Mouse (Mus musculus) layer of hippocampus, adult 9-11 months (tissue): Measurements from ENCODE around the gene Gm49416.
"Not testable (repeated sequence)": the region's sequence is repeated elsewhere in the genome, so short reads cannot be mapped to it uniquely, and the experiment has no call there.

Experiments
- DNase-seq: peaks from one replicate; pipeline ENCODE4 v3.0.0; 2022

The Gm49416 gene

DNA sequence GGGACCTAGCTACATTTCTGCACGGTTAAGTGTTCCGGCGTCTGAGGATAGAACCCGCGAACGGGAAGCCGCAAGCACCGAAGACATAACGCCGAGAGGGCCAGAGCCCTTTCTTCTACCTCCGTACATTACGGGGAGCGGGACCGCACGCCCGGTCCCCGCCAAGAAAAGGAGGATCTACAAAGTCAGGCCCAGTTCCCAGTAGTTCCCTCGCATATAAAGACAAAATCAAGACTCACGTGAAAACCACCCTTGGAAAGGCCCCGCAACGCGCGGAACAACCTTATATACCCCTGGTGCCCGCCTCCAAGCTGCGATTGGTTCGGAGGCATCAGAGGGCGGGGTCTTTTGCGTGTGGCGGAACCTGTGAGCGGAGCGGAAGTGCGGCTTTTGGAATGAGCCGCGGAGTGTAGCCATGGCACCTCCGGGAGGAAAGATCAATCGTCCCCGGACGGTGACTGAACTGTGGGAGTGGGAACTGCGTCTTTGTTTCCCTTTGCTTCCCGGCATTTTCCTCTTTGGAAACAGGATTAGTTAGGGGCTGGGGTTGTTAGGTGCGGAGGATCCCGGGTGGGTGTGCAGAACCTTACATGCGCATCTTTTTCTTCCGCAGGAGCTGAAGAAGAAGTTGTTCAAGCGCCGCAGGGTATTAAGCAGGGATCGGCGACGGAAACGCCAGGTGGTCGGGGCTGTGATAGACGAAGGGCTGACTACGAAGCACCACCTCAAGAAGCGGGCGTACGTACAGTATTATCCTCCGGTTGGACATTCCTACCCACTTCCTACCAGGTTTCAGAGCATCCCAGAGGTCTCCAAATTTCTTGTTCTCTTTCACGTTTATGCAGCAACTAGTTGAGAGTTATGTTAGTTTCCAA lies at the start of gene Gm49416, which contains the start of gene 1810009A15Rik:
Gm49416 (plus strand) TSS at position 416 of the 875 bp plus-strand sequence.
1810009A15Rik (plus strand) TSS at position 343 of the 875 bp plus-strand sequence.
- DNase-seq: peak; percentile 94

DNA sequence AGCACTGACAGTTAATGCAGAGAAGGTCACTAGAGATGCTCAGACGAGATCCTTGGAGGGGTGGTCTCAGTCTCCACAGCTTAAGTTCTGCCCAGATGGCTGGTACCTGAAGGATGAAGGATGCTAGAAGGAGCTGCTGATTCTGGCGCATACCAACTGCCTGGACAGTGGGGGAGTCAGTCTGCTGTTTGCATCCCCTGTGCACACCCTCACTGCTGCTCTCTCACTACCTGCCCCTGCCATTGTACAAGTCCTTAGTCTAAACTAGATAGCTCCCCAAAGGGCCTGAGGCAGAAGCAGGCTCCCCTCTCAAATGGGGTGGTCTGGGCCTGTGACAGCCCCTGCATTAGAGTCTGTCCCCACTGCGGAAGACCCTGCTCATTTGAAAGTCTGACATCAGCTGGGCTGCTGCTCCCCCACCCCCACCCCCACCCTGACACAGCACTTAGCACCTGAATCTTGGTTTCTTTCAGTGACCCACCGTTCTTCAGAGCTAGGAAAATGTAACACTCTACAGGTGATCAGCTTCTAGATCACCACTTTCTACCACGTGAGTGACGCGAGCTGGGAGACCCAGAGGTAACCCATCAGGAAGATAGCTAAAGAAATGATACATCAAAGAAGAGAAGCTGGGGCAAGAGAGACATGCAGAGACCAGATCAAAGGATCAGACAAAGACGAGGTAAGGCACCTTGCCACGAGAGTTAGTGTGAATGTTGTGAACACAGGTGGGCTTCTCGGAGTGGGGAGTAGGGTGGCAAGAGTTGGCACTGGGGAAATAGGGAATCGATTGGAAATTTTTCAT lies 49.4 kb upstream of the Gm49416 start, which contains the start of gene Gng3:
Gng3 (minus strand) TSS at position 92 of the 805 bp plus-strand sequence.
- peak; percentile 85 for DNase-seq

DNA sequence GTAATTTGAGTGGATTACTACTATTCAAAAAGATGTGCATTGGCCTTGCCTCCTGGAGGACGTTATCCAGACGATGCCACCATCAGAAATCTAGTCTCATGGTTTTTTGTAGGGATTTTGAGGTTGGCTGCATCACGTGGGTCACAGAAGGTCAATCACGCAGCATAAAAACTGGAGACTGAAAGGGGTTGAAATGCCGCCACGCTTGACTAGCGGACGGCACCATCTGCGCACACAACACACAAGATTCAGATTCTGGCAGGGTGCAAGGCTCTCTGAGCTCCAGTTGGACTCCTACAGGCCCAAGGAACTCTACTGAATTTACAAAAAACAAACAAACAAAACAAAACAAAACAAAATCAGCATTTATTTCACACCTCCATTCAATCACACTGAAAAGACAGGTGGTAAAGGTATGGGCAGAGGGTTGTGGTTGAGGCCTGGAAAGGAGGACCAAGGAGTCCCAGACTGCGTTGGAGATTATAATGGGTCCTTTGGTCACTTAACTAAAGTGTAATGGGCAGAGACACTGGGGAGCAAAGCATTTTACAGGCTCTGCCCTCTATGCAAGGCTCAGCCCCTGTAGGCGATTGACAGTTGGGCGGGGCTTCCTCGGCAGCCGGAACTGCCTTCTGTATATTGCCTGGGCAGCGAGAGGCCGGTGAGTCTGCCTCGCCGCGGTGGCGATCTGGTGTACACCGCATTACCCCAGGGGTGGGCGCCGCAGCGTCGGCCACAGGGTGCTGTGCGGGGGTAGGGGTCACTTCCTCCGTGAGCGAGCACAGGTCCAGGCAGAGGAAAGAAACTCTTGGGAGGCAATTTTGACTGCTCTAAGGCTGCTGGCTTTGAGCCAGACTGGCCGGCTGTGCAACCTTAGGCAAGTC lies 48.6 kb upstream of the Gm49416 start:
- DNase-seq: peak; percentile 75

DNA sequence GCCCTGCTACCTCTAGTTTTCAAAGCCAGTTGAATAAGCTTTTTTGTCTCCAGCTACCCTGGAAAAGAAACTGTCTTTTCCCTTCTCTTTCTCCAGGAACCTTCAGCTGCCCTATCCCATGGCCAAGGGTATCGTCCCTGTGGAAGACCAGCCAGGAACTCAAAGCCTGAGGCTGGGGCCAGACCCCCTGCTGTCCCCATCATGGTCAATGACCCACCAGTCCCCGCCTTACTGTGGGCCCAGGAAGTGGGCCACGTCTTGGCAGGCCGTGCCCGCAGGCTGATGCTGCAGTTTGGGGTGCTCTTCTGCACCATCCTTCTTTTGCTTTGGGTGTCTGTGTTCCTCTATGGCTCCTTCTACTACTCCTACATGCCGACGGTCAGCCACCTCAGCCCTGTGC lies 47.7 kb upstream of the Gm49416 start:
- DNase-seq: no peak

DNA sequence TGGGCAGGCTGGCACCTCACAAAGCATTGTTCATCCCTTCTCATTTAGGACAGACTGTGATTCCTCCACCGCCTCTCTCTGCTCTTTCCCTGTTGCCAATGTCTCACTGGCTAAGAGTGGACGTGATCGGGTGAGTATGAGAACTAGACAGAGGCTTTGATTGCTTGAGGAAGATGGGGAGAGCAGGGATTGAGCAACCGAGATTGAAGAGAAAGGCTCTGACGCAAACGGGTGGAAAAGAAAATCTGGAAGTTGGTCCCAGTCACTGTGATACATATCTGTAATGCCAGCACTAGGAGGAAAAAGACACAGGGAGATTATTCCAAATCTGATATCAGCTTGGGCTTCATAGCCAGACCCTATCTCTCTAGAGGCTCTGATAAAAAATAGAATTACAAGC lies 45.8 kb upstream of the Gm49416 start:
- DNase-seq: no peak

DNA sequence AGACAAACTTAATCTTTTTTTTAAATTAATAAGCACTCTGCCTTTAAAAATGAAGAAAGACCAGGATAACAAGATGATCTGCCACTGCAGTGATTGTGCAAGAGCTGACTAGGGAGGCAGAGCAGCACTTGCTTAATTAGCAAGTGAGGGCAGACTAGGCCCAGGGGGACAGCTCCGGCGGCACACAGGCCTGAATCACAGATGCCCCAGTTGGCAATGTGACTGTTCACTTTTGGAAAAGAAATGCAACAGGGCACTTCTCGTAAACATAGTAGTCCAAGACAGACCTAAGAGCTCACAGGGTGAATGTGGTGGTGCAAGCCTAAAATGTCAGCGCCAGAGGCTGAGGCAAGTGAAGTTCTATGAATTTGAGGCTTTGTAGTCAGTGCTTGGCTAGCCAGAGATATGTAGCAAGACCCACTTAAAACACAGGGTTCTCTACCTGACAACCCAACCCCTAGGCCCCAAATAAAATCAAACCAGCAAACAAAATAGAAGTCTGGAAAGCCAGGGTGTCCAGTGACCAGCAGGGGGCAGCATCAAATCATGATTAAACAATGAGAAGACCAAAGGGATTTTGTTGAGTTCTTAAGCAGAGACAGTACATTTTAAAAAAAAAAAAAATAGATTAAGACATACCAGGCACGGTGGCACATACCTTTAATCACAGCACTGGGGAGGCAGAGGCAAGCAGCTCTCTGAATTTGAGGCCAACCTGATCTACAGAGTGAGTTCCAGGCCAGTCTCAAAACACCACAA lies 44.2 kb upstream of the Gm49416 start:
- DNase-seq: peak; percentile 59

DNA sequence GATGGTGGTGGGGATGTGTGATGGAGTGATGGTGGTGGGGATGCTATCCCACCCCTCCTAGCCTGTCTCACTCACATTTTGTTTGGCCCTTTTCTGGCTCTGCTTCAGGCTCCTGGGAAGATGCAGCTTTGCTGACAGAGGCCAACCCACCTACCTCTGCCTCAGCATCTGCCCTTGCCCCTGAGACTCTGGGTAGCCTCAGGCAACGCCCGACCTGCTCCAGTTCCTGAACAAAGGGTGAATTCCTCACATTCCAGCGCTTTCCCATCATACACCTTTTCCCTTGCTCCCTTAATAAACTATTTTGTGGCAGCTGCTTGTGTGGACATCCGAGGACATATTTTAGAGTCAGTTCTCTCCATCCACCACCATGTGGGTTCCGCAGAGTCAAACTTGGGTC lies 40.4 kb upstream of the Gm49416 start:
- no peak for DNase-seq

DNA sequence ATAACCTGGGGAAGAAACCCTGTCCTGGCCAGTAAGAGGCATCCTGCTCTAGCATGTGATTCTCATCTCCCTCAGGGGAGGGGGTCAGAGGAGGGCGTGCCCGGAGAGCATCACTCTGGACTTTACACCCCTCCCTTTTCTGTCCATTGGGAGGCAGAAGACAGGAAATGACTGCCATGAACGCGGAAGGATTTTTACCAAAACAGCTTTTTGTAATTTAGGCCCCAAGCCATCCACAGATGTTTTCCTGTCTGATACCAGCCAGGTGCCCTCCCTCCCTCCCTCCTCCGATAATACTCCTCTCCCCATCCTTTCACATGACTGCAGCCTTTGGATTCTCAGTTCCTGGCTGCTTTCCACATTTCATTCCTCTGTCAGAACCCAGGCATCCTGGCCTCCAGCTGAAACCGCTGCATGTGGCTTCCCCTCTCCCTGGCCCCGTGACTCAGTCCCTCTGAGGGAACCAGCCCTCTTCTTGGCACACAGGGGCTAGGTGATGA lies 38.3 kb upstream of the Gm49416 start, which contains the start of gene Lrrn4cl:
Lrrn4cl (plus strand) TSS at position 367 of the 500 bp plus-strand sequence.
- no peak for DNase-seq

DNA sequence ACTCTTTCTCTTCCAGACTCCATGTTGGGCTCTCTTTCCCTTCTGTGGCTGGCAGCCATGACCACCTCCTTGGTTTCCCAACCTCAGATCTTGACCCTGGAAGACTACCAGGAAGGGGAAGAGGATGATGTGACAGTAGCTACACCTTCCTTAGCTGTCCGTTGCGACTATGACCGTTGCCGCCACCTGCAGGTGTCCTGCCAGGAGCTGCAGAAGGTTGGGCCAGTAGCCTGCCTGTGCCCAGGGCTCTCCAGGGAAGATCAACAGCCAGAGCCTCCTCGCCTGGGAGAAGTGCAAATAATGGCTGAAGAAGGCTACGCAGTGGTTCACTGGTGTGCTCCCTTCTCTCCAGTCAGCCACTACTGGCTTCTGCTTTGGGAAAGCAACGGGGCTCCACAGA lies 37.1 kb upstream of the Gm49416 start:
- DNase-seq: no peak

DNA sequence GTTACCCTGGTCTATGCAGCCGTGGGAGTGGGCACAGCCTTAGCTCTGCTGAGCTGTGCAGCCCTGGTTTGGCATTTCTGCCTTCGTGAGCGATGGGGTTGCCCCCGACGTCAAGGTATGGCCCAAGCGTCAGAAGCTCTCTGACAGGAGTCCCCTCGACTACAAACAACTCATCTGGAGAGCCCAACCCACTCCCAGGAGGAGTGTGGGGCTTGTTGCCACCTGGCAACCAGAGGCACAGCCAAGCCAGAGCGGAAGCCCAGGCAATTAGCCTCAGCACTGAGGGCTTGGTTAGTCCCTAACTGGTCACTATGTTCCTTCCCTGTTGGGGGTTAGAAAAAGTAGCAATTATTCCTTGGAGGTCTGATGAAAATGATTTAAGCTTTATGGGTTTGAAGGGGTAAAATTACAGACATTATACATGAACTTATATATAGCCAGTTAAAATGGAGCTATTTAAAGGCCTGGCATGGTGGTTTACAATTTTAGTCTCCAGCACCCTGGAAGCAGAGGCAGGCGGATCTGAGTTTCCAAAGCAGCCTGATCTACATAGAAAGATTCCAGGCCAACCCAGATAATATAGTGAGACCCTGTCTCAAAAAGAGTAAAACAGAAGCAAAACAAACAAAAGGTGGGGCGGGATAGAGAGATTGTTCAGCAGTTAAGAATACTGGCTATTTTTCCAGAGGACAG lies 36.3 kb upstream of the Gm49416 start:
- DNase-seq: no peak

DNA sequence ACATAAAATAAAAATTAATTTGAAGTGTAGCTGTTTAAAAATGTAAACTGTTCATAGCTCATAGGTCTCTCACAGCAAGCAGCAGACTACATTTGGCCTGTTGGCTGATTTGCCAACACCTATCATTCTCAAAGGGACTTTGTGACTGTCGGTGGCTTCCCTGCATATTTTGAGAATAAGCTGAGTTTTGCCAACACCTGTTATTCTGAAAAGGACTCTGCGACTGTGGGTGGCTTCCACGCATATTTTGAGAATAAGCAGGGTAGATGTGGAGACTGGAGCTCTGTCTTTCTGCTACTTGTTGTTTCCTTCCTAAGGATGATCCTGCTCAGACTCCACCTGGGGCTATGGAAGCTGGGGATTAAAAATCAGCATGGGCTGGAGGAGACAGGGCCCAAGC lies 35.6 kb upstream of the Gm49416 start:
- DNase-seq: no peak

DNA sequence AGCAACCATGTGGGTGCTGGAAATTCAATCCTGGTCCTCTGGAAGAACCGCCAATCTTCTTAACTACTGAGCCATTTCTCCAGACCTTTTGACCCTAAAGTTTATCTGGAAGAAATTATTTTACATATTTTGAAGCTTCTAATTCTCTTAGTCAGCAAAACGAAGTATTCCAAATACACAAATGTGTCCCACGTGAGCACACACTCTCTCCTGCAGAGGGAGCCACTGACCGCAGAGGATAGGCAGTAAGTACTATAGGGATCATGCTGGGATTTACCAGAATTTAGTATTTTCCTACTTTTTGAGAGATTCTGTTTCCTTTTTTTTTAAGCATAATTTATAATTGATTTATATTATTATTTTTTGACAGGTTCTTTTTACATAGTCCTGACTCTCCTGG lies 31.0 kb upstream of the Gm49416 start:
- no peak for DNase-seq

DNA sequence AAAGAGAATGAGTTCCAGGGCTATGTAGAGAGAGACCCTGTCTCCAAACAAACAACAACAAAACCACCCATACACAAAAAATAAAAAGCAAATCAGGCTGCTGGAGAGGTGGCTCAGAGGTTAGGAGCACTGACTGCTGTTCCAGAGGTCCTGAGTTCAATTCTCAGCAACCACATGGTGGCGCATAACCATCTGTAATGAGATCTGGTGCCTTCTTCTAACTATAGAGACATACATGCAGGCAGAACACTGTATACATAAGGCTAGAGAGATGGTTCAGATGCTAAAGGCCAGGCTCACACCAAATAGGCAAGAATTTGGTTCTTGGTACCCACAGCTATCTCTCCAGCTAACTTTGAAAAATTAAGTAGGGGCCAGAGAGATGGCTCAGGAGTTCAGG lies 29.7 kb upstream of the Gm49416 start:
- no peak for DNase-seq

DNA sequence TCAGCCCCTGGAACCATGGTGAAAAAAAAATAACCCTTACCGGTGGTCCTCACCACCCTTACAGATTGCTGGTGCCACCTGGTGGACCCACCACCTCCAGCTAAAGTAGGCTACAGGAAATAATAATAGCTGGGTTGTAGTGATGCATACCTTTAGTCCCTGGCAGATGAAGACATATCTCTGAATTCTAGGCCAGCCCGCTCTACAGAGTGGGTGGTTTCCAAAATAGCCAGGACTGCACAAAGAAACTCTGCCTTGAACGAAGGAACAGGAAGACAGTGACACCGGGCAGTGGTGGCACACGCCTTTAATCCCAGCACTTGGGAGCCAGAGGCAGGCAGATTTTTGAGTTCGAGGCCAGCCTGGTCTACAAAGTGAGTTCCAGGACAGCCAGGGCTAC lies 24.5 kb upstream of the Gm49416 start:
- DNase-seq: no peak

DNA sequence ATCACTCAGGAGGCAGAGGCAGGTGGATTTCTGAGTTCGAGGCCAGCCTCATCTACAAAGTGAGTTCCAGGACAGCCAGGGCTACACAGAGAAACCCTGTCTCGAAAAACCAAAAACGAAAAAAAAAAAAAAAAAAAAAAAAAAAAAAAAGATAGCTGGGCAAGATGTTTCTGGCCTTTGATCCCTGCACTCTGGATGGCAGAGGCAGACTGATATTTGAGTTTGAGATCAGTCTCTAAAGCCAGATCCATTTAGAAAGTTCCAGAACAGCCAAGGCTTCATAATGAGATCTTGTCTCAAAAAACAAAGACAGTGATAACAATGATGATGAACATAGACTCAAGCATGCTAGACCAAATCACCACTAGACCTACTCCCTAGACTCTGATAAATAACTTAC lies 18.3 kb upstream of the Gm49416 start:
- not testable (repeated sequence) for DNase-seq

DNA sequence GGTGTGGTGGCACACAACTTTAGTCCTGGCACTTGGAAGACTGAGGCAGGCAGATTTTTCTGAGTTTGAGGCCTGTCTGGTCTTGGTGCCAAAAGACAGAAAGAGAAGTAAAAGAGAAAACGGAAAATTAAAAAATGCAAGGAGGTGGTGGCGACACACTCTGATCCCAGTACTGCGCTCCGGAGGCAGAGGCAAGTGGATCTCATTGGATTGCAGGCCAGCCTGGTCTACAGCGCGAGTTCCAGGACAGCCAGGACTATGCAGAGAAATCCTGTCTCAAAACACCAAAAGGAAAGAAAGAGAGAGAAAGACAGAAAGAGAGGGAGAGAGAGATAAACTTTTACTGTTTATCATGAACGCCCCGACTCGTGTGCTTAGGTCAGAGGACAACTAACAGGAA lies 17.9 kb upstream of the Gm49416 start:
- no peak for DNase-seq

DNA sequence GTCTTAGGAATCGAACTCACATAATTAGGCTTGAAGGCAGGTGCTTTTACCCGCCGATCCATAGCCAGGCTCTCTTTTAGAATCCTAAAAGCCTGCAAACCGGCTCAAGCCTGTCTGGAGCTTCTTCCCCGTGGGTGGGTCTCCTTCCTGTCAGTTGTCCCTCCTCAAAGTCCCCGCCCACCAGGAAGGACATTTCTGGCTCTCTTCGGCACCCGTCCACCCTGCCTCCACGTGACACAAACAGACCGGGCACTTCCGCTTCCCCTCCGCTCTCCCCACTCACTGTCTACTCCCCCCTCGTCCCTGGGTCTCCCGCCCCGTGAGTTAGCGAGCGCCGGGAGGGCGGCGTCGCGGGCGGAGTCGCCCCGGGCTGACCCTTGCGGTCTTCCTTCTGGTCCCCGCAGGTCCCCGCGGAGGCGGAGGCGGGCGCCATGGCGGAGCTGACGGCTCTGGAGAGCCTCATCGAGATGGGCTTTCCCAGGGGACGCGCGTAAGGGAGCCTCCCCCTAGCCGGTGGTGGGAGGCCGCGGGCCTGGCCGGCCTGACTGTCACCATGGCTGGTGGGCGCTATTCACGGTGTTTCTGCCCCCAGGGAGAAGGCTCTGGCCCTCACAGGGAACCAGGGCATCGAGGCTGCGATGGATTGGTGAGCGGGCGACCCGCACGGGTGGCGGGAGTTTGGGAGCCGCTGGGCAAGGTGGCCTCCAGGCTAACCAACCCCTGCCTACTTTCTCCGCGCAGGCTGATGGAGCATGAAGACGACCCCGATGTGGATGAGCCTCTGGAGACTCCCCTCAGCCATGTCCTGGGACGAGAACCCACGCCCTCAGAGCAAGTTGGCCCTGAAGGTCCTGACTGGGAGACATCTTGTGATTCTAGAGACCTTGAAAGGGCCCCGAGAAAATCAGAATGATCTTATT lies 17.2 kb upstream of the Gm49416 start, which contains the start of gene Ubxn1:
Ubxn1 (plus strand) TSS at position 230 of the 920 bp plus-strand sequence.
- peak; percentile 98 for DNase-seq

DNA sequence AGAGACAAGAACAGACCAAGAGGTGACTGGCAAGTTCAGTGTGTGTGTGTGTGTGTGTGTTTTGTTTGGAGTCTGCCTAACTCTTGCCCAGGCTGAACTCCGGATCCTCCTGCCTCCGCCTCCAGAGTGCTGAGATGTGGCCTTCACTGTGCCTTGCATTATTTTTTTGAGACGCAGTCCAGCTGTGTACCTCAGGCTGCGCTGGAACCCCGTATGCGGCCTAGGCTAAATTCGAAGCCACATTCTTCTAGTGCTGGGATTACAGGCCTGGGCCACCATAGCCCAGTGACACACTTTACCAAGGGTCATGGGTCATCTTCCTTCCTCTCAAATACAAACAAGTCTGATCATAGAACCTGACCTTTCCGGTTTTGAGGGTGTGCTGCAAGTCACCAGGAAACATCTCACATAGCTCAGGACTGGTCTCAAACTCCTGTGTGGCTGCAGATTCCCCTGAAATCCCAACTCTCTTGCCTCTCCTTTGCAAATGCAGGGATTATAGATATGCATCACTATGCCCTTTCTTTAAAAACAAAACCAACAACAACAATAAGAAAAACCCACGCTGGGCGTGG lies 16.4 kb upstream of the Gm49416 start:
- DNase-seq: no peak

DNA sequence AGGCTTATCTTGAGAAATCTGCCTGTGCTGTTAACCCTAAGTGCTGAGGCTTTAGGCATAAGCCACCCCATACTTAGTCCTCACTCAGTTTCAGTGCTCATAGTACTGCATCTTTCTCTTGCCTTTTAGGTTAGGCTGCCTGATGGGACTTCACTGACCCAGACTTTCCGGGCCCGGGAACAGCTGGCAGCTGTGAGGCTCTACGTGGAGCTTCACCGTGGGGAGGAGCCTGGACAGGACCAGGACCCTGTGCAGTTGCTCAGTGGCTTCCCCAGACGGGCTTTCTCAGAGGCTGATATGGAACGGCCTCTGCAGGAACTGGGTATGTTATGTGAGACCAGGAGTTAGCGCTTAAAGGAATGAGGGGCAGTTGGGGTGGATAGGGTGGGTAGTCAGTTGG lies 13.7 kb upstream of the Gm49416 start:
- DNase-seq: no peak
